Mouse (Mus musculus) liver, adult 2 months (tissue): ENCODE data around the gene Smoc2.

Experiments
- CTCF ChIP-seq: fragments of 200-500 bp; IDR thresholded peaks from 2 replicates; pipeline ENCODE4 v1.5.1; 2011; ENCODE audit warnings: low read depth, low read length, control low read depth
- POLR2A ChIP-seq: fragments of 200-500 bp; IDR thresholded peaks from 2 replicates; pipeline ENCODE4 v1.6.1; 2011; ENCODE audit warnings: low read length, control low read depth; ENCODE audit not compliant: insufficient read depth; ENCODE audit errors: extremely low read depth

GRCm38 (mm10) chr17:14279966-14280300, 627 bp downstream of the Smoc2 start:
- no peak for TF ChIP-seq CTCF
- TF ChIP-seq POLR2A: no peak
